Mouse (Mus musculus) G1E (cell line): ENCODE results near the gene Zfp958.

Experiments used
- CTCF ChIP-seq: IDR thresholded peaks from 2 replicates; pipeline ENCODE4 v1.5.1; 2012; ENCODE audit warnings: low read depth, low read length, inconsistent platforms, mixed read lengths
- GATA1 ChIP-seq: IDR thresholded peaks from 2 replicates; pipeline ENCODE4 v1.6.1; 2012; ENCODE audit warnings: borderline replicate concordance, low read length, inconsistent platforms, mixed read lengths
- POLR2AphosphoS5 ChIP-seq: IDR thresholded peaks from 2 replicates; pipeline ENCODE4 v1.6.1; 2012; ENCODE audit warnings: low read depth, low read length, inconsistent platforms; ENCODE audit not compliant: insufficient replicate concordance
- TAL1 ChIP-seq: conservative IDR thresholded peaks from 2 replicates; pipeline ENCODE4 v1.6.1; 2012; ENCODE audit warnings: low read depth, low read length, inconsistent platforms, mixed read lengths

GRCm38 (mm10) chr8:4584660-4585059 lies 28.3 kb upstream of the Zfp958 start:
- TF ChIP-seq POLR2AphosphoS5: no peak
- TF ChIP-seq CTCF: no peak
- no peak for TF ChIP-seq GATA1
- no peak for TF ChIP-seq TAL1
